Mouse (Mus musculus) frontal cortex, postnatal 10 days (tissue): ENCODE data around the gene B4galt5.

ENCODE experiments used
- DNase-seq, 2 experiments: peaks; one replicate each; pipeline ENCODE4 v3.0.0; 2022; ENCODE audit warnings: low spot score in 2 of 2, mixed read lengths in 1 of 2

Gene B4galt5

DNA sequence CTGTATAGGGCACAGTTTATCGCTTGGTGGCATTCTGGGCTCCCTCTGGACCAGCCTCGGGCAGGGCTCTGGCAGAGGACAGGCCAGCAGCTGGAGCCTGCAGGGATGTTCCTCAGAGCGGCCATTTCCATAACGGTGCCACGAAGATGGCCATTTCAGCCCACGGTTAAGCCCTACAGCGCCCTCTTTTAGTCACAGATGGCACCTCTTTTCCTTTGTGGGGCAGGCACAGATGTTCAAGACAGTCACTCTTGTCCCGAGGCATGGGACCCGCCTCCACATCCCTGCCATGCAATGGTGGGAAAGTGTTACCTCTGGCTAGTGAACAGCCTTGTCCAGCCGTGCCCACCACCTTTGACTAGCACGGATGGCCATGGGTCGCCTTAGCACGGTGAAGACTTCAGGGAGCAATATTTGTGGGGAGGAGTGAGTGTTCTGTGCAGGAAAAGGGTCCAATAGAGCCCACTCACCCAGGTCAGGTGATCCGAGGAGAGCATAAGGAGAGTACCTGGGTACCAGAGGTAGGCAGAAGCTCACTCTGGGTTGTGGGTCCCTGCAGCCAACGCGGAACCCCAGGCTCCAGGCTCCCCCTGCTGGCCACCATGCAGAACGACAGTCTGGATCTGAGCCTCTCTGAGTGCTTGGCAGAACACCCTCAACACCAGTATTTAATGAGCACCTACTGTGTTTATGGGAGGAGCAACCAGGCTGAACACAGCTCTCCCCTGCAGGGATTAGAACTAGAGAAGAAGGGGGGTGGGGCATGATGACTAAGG, 70.0 kb downstream of the B4galt5 start:
- DNase-seq, result peak; percentile 9 to 56

GRCm38 (mm10) chr2:167278011-167278410, 71.0 kb downstream of the B4galt5 start:
- peak; percentile 1 to 4 for DNase-seq

- DNase-seq, result peak; percentile 0 to 4
These were observed 72.0 kb downstream of the B4galt5 start for GRCm38 (mm10) chr2:167277026-167277425.

GRCm38 (mm10) chr2:167275856-167276255, 73.1 kb downstream of the B4galt5 start:
- DNase-seq, result peak; percentile 2

- DNase-seq, result peak; percentile 1 to 4
These were observed 74.1 kb downstream of the B4galt5 start for GRCm38 (mm10) chr2:167274713-167275465.

DNA sequence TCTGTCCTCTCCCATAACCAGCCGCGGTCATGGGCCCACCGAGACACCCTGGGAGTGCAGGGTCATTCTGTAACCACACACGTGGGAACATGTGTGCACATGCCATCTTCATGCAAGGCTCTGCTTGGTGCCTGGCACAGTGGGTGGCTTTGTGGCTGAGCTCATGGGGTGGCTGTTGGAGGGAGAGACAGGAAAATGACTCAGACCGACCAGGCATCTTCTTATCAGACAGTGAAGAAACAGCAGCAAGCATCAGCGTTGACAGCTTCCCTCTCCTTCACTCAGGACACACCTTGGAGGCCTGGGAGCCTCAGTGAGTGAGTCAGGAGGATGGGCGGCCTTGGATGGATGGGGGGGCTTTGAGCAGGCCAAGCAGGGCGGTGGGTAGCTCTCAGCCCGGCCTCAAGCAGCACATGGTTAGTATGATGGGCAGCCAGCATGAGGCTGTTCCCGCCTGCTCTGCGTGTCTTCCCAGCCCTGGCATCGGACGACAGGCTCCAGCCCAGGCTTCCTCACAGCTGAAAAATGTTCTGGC, 75.7 kb downstream of the B4galt5 start:
- DNase-seq, result peak in 1 of 2 experiments; percentile 2

DNA sequence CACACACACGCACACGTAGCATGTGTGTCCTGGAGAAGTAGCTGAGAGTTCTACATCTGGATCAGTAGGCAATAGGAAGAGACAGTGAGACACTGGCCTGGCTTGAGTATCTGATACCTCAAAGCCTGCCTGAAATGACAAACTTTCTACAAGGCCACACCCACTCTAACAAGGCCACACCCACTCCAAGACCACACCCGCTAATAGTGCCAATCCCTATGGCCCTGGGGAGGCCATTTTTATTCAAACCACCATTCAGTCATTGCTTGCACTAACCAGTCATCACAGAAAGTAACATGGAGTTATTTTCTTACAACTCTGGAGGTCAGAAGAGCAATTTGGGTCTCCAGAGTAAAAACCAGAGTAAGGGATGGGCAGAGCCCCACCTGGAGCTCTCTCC, 76.3 kb downstream of the B4galt5 start:
- DNase-seq, result peak in 1 of 2 experiments; percentile 1

DNA sequence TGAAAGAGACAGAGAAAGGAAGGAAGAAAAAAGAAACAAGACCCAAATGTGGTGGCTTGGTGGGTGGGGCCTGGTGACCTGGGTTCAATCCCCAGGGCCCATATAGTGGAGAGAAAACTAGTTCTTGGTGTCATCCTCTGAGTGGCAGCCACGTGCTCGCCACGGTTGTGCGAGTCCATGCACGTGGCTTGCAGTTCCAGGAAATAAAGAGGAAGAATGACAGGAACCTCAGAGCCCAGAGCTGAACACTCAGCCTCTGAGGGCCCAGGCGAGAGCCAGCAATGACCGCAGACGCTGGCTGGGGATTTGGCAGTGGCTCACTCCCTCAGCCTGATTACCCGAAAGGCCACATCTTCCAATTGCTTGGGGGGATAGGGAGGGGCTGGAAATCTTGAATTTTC, 77.9 kb downstream of the B4galt5 start:
- DNase-seq, result peak; percentile 1 to 2

- DNase-seq, result peak in 1 of 2 experiments; percentile 3
These were observed 78.5 kb downstream of the B4galt5 start for GRCm38 (mm10) chr2:167270496-167270895.

GRCm38 (mm10) chr2:167268721-167269120, 80.3 kb downstream of the B4galt5 start:
- peak in 1 of 2 experiments; percentile 2 for DNase-seq

DNA sequence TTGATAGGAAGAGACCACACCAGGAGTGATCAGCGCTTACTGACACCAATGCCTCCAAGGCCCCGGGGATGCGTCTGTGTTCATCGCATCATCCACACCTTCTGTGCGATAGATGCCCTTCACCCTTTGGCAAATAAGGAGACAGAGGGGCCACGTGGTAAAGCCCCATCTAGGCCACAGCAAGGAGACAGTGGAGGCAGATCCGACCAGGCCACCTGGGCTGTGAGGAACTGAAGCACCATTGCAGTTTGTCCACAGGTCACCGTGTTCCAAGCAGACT, 80.6 kb downstream of the B4galt5 start:
- DNase-seq, result peak in 1 of 2 experiments; percentile 3

GRCm38 (mm10) chr2:167267531-167268410, 81.2 kb downstream of the B4galt5 start:
- DNase-seq, result peak; percentile 10 to 24

- DNase-seq, result peak in 1 of 2 experiments; percentile 1
These were observed 82.8 kb downstream of the B4galt5 start for GRCm38 (mm10) chr2:167266231-167266630.

DNA sequence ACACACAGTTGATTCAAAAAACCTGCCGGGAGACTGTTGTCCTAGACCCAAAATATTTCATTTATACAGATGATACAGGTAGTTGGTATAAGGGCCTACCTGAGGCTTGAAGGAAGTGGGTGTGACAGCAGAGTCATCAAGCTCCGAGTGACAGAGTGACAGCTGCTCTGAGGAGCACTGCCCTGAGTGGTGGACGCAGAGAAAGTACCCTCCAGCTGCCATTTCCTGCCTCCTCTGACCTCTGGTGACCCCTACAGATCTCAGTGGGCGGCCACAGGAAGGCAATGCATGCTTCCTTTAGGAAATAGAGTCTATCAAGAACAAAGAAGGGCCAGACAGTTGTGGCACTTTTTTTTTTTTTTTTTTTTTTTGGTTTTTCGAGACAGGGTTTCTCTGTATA, 83.2 kb downstream of the B4galt5 start:
- peak in 1 of 2 experiments; percentile 1 for DNase-seq

DNA sequence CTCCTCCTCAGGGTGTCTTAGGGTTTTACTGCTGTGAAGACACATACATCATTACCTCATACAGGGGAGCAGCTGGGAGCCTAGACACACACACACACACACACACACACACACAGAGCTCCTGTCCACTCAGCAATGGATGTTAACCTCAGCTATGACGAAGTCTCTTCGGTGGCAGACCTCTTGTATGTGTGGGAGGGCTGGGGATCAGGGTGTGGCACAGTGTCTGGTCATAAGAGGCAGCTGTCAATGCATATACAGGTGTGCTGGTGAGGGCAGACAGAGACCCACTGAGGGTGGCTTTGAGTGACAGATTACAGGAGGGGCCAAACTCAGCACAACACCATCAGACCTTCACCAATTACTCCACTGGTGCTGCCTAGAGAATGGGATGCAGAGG, 84.0 kb downstream of the B4galt5 start:
- DNase-seq, result peak in 1 of 2 experiments; percentile 3

DNA sequence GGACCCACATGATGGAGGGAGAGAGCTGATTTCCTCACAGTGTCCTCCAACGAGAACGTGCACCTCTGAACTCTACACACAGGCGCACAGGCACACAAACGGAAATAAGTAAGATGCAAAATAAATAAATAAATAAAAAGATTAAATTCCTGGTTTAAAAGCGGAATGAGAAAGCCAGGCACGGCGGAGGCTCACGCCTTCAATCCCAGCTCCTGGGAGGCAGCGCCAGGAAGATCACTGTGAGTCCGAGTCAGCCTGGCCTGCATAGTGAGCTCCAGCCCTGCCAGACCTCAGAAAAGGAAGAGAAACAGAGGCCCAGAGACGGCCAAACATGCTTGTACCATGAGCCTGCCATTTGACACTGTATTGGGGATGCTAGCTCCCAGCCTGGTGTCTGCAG, 85.1 kb downstream of the B4galt5 start:
- no peak for DNase-seq

- DNase-seq, result no peak
These were observed 85.8 kb downstream of the B4galt5 start for GRCm38 (mm10) chr2:167263040-167263810.

GRCm38 (mm10) chr2:167262433-167262832, 86.5 kb downstream of the B4galt5 start:
- no peak for DNase-seq

- no peak for DNase-seq
These were observed 87.9 kb downstream of the B4galt5 start for GRCm38 (mm10) chr2:167261106-167261505.

DNA sequence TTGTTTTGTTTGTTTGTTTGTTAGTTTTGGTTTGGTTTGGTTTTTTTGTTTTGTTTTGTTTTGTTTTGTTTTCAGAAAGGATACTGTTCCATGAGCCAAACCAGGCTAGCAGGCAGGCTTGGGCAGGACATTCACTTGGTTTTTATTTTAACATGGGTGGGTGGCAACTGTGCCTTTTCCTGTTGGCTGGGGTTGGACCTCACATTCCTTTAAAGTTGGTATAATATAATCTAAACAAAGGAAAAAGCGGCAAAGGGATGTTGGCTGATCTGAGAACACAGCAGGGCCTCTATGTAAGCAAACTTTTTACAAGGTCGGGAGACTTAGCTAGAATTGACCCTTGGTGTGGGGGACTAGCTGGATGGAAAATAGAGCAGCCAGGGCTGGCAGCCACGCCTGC, 91.2 kb downstream of the B4galt5 start:
- DNase-seq, result no peak

DNA sequence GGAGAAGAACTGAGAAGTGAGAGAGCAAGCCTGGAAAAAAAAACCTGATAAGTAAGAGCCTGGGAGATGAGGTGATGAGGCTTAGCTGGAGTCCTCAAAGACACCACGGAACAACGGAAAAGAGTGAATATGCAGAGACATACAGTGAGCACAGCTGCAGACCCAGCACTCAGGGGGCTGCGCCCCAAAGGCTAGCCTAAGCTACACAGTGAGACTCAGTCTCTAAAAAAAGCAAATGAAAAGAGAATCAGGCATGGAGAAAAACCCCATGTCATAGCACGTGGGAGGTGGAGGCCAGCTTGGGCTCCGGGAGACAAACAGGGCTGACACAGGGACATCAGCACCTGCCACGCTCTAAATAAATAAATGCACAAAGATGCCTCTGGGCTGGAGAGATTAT, 94.2 kb downstream of the B4galt5 start:
- no peak for DNase-seq
